Mouse (Mus musculus) inflammation-experienced regulatory T-cells, adult 16 weeks (primary cell): Measurements from ENCODE around the gene Gm21671. TPM values are rescaled to one million over a fixed set of nuclear protein-coding genes. Genes with fewer than 3 reads are reported as not detected.

Source experiments
- polyA plus RNA-seq: library from polyadenylated mRNA; unstranded; fragments of 100-300 nt; shearing (Covaris generic); gene quantifications from one replicate; pipeline ENCODE4 v1.2.1, GENCODE M21; 2017

Gm21671 gene
- polyA plus RNA-seq: not detected

GRCm38 (mm10) chr5:25954317-25954716 lies at the start of gene Gm21671:
TSS of gene Gm21671 (minus strand) at chr5:25954417.

GRCm38 (mm10) chr5:25988550-25988949 lies 34.3 kb upstream of the Gm21671 start, which contains the start of gene Gm21698:
TSS of gene Gm21698 (minus strand) at chr5:25988650.

GRCm38 (mm10) chr5:25972563-25972962 lies 18.3 kb upstream of the Gm21671 start, which contains the start of gene Gm21680:
TSS of gene Gm21680 (minus strand) at chr5:25972663.

GRCm38 (mm10) chr5:25942281-25942680 lies 11.9 kb downstream of the Gm21671 start, which contains the start of gene Gm21663:
TSS of gene Gm21663 (minus strand) at chr5:25942381.

Other genes starting within 250 kb of the Gm21671 start
- gene Xrcc2, start 248.6 kb downstream of the Gm21671 start, polyA plus RNA-seq: 4.9 TPM
- 2.3 TPM for gene Actr3b, start 194.4 kb downstream of the Gm21671 start, polyA plus RNA-seq
- not detected for gene Gm21663, start 12.0 kb downstream of the Gm21671 start, polyA plus RNA-seq
- not detected for gene Gm21680, start 18.2 kb upstream of the Gm21671 start, polyA plus RNA-seq
- gene Gm21698, start 34.2 kb upstream of the Gm21671 start, polyA plus RNA-seq: not detected
- not detected for gene Gm1979, start 50.4 kb upstream of the Gm21671 start, polyA plus RNA-seq
- gene Gm5862, start 68.5 kb upstream of the Gm21671 start, polyA plus RNA-seq: not detected
- not detected for gene Speer4a, start 85.1 kb upstream of the Gm21671 start, polyA plus RNA-seq
- gene Gm7347, start 104.2 kb upstream of the Gm21671 start, polyA plus RNA-seq: not detected
- not detected for gene Gm10471, start 134.9 kb upstream of the Gm21671 start, polyA plus RNA-seq
- gene 5031410I06Rik, start 150.9 kb upstream of the Gm21671 start, polyA plus RNA-seq: not detected
- not detected for gene Gm10220, start 167.0 kb upstream of the Gm21671 start, polyA plus RNA-seq